Mouse (Mus musculus): ENCODE data around the gene Hectd2.

Gene Hectd2

GRCm38 (mm10) chr19:36554046-36554784 lies at the start of gene Hectd2:
Gene Hectd2 (plus strand): TSS chr19:36554639.
- peak; percentile 76 for DNase-seq

GRCm38 (mm10) chr19:36504716-36505115 lies 49.7 kb upstream of the Hectd2 start:
- no peak for DNase-seq

GRCm38 (mm10) chr19:36511305-36511704 lies 43.1 kb upstream of the Hectd2 start:
- no peak for DNase-seq

GRCm38 (mm10) chr19:36518461-36518860 lies 36.0 kb upstream of the Hectd2 start:
- DNase-seq = no peak

- DNase-seq = no peak
Observed at GRCm38 (mm10) chr19:36521568-36521967, 32.9 kb upstream of the Hectd2 start.

GRCm38 (mm10) chr19:36522558-36523195 lies 31.8 kb upstream of the Hectd2 start:
- DNase-seq = no peak

- no peak for DNase-seq
Observed at GRCm38 (mm10) chr19:36525071-36525470, 29.4 kb upstream of the Hectd2 start.

- DNase-seq = no peak
Observed at GRCm38 (mm10) chr19:36533082-36533481, 21.4 kb upstream of the Hectd2 start.

- DNase-seq = peak; percentile 24
Observed at GRCm38 (mm10) chr19:36534011-36534765, 20.3 kb upstream of the Hectd2 start.

GRCm38 (mm10) chr19:36534766-36535140 lies 19.7 kb upstream of the Hectd2 start:
- DNase-seq = peak; percentile 28

GRCm38 (mm10) chr19:36535186-36535585 lies 19.3 kb upstream of the Hectd2 start:
- no peak for DNase-seq

GRCm38 (mm10) chr19:36535878-36536277 lies 18.6 kb upstream of the Hectd2 start:
- no peak for DNase-seq

- no peak for DNase-seq
Observed at GRCm38 (mm10) chr19:36536929-36537328, 17.5 kb upstream of the Hectd2 start.

- peak; percentile 52 for DNase-seq
Observed at GRCm38 (mm10) chr19:36538528-36538927, 15.9 kb upstream of the Hectd2 start.

GRCm38 (mm10) chr19:36539311-36539710 lies 15.1 kb upstream of the Hectd2 start:
- DNase-seq = no peak

GRCm38 (mm10) chr19:36540012-36540606 lies 14.3 kb upstream of the Hectd2 start:
- no peak for DNase-seq

GRCm38 (mm10) chr19:36540776-36541175 lies 13.7 kb upstream of the Hectd2 start:
- DNase-seq = no peak

GRCm38 (mm10) chr19:36553561-36554045 lies 836 bp upstream of the Hectd2 start:
- peak; percentile 10 for DNase-seq

- DNase-seq = peak; percentile 34
Observed at GRCm38 (mm10) chr19:36554785-36555595, 551 bp downstream of the Hectd2 start.

- DNase-seq = no peak
Observed at GRCm38 (mm10) chr19:36559331-36559730, 4.9 kb downstream of the Hectd2 start.

GRCm38 (mm10) chr19:36560160-36560559 lies 5.7 kb downstream of the Hectd2 start:
- no peak for DNase-seq

GRCm38 (mm10) chr19:36561171-36561570 lies 6.7 kb downstream of the Hectd2 start:
- no peak for DNase-seq
